Mouse (Mus musculus): ENCODE measurements around the gene Ap2m1. TPM values are rescaled to one million over a fixed set of nuclear protein-coding genes. Genes with fewer than 3 reads are reported as not detected.

The Ap2m1 gene
- polyA plus RNA-seq, 1 experiment from 2014 or later: 487 TPM

GRCm38 (mm10) chr16:20498677-20499475, 36.4 kb upstream of the Ap2m1 start, which contains the start of gene Eif2b5:
Eif2b5 (plus strand) TSS chr16:20498817.
- Histone ChIP-seq H3K9me3 (replicated peaks) (no peaks in the 10 kb centered on the region), H3K36me3 (peaks cover 37% of the 10 kb centered on the region), H3K27me3 (replicated peaks) (no peaks in the 10 kb centered on the region), H3K4me2 (peak within 1 kb of the TSS; percentile 85), H3K4me1 (replicated peaks) (peaks cover 11% of the 10 kb centered on the region), H3K9ac (peak within 1 kb of the TSS; percentile 95), H3K4me3 (peak within 1 kb of the TSS; percentile 93), H3K27ac (ENCODE audit: poor library complexity, severe bottlenecking) (peak within 1 kb of the TSS; percentile 67)
- ATAC-seq (ENCODE audit: insufficient number of reproducible peaks, low FRiP score): peak; percentile 94
- under 1% methylated on average over 49 of the region's 49 CpGs for WGBS

DNA sequence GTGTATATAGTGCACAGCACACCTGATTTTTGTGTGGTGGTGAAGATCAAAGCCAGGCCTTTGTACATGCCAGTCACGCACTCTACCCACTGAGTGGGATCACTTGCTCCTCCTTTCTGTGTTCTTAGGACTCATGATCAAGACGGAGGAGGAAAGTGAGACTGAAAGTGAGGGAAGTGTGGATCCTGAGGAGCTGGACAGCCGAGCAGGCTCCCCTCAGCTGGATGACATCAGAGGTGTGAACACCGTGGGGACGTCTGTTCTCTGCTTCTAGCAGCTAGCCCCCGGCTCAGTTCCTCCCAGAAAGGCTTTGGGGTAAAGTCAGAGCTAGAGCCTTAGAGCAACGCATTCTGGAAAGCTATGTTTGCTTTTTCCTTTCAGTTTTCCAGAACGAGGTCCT, 29.3 kb upstream of the Ap2m1 start:
- ATAC-seq (ENCODE audit: insufficient number of reproducible peaks, low FRiP score): no peak
- no peak overlapping the region for H3K9ac ChIP-seq

GRCm38 (mm10) chr16:20509349-20509748, 25.9 kb upstream of the Ap2m1 start:
- peak; percentile 45; the same call in 1 of the 2 replicates for ATAC-seq (ENCODE audit: insufficient number of reproducible peaks, low FRiP score)
- Histone ChIP-seq H3K27me3 (replicated peaks) (no peaks in the 10 kb centered on the region), H3K9ac (no peak overlapping the region), H3K4me1 (replicated peaks) (no peaks in the 10 kb centered on the region), H3K27ac (ENCODE audit: poor library complexity, severe bottlenecking) (no peak overlapping the region), H3K4me3 (no peak overlapping the region), H3K9me3 (replicated peaks) (no peaks in the 10 kb centered on the region), H3K4me2 (no peak overlapping the region), H3K36me3 (peaks cover 71% of the 10 kb centered on the region)
- WGBS: 80% methylated on average over 3 of the region's 3 CpGs

More for the DNA sequence above, 29.3 kb upstream of the Ap2m1 start:
- H3K4me2 ChIP-seq: no peak overlapping the region
- 84% methylated on average over 8 of the region's 8 CpGs for WGBS
- no peaks in the 10 kb centered on the region for H3K4me1 ChIP-seq (replicated peaks)
- H3K27me3 ChIP-seq (replicated peaks): no peaks in the 10 kb centered on the region
- no peak overlapping the region for H3K27ac ChIP-seq (ENCODE audit: poor library complexity, severe bottlenecking)
- H3K9me3 ChIP-seq (replicated peaks): no peaks in the 10 kb centered on the region
- H3K36me3 ChIP-seq: peaks cover 99% of the 10 kb centered on the region
- no peak overlapping the region for H3K4me3 ChIP-seq

DNA sequence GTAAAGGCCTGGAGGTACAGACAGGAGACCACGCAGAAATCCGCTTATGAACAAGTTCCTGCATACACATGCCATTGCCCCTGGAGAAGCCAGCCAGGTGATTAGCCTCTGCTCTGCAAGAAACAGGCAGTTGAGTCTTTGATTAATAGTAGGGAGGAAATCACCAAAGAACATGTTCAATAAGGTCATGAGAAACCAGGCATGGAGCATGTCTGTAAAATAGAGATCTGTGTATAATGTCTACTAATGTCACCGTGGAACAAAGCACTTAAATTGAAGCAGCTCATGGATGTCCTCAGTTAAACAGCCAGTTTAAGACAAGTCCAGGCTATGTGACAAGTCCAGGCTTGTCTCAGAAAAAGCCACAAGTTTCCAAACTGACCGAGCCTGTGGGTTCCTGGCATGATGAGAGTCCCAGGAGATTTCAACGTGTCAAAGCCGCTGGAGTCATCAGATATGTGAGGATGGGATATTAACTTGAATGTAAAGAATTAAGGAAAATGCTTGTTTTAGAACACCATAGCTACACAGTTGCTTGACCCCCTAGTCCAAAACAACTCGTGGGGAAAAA, 23.9 kb upstream of the Ap2m1 start:
- WGBS: 89% methylated on average over 7 of the region's 7 CpGs
- no peak overlapping the region for H3K4me2 ChIP-seq
- no peaks in the 10 kb centered on the region for H3K9me3 ChIP-seq (replicated peaks)
- no peaks in the 10 kb centered on the region for H3K27me3 ChIP-seq (replicated peaks)
- H3K9ac ChIP-seq: no peak overlapping the region
- no peaks in the 10 kb centered on the region for H3K4me1 ChIP-seq (replicated peaks)
- H3K36me3 ChIP-seq: peaks cover 51% of the 10 kb centered on the region
- no peak overlapping the region for H3K27ac ChIP-seq (ENCODE audit: poor library complexity, severe bottlenecking)
- H3K4me3 ChIP-seq: no peak overlapping the region
- no peak for ATAC-seq (ENCODE audit: insufficient number of reproducible peaks, low FRiP score)

DNA sequence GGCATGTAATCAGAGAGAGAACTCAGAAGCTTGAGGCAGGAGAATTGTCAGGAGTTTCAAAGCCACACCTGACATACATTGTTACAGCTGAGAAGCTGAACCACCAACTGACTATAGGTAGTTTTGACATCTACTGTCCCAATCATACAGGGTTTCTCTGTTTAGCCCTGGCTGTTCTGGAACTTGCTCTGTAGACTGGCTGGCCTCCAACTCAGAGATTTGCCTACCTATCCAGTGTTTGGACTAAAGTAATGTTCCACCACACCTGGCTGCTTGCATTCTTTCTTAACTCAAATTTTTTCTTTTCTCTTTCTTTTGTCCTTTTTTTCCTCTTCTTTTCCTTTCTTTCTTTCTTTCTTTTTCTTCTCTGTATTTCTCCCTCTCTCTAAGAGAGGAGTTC, 19.2 kb upstream of the Ap2m1 start:
- peak overlapping the region; percentile 97 for H3K9ac ChIP-seq
- H3K27ac ChIP-seq (ENCODE audit: poor library complexity, severe bottlenecking): 0 out of 2 replicates have a peak overlapping the region, but pooled peaks have one; percentile 53
- H3K4me3 ChIP-seq: peak overlapping the region; percentile 94
- ATAC-seq (ENCODE audit: insufficient number of reproducible peaks, low FRiP score): no peak
- H3K4me1 ChIP-seq (replicated peaks): peaks cover 29% of the 10 kb centered on the region
- H3K36me3 ChIP-seq: peaks cover 22% of the 10 kb centered on the region
- no peaks in the 10 kb centered on the region for H3K9me3 ChIP-seq (replicated peaks)
- no peaks in the 10 kb centered on the region for H3K27me3 ChIP-seq (replicated peaks)
- H3K4me2 ChIP-seq: peak overlapping the region; percentile 99

GRCm38 (mm10) chr16:20516726-20517201, 18.5 kb upstream of the Ap2m1 start, which contains the start of gene Dvl3:
Dvl3 (plus strand) TSS chr16:20516982.
- H3K27me3 ChIP-seq (replicated peaks): no peaks in the 10 kb centered on the region
- peaks cover 29% of the 10 kb centered on the region for H3K4me1 ChIP-seq (replicated peaks)
- H3K4me2 ChIP-seq: peak within 1 kb of the TSS; percentile 99
- peak; percentile 98 for ATAC-seq (ENCODE audit: insufficient number of reproducible peaks, low FRiP score)
- peaks cover 23% of the 10 kb centered on the region for H3K36me3 ChIP-seq
- under 1% methylated on average over 55 of the region's 55 CpGs for WGBS
- peak within 1 kb of the TSS; percentile 97 for H3K9ac ChIP-seq
- peak within 1 kb of the TSS; percentile 93 for H3K27ac ChIP-seq (ENCODE audit: poor library complexity, severe bottlenecking)
- no peaks in the 10 kb centered on the region for H3K9me3 ChIP-seq (replicated peaks)
- peak within 1 kb of the TSS; percentile 94 for H3K4me3 ChIP-seq

GRCm38 (mm10) chr16:20517216-20517615, 18.1 kb upstream of the Ap2m1 start:
- Histone ChIP-seq H3K27ac (ENCODE audit: poor library complexity, severe bottlenecking) (peak overlapping the region; percentile 93), H3K4me1 (replicated peaks) (peaks cover 29% of the 10 kb centered on the region), H3K9ac (peak overlapping the region; percentile 97), H3K27me3 (replicated peaks) (no peaks in the 10 kb centered on the region), H3K4me3 (peak overlapping the region; percentile 94), H3K4me2 (peak overlapping the region; percentile 99), H3K9me3 (replicated peaks) (no peaks in the 10 kb centered on the region), H3K36me3 (peaks cover 28% of the 10 kb centered on the region)
- peak; percentile 37 for ATAC-seq (ENCODE audit: insufficient number of reproducible peaks, low FRiP score)
- WGBS: under 1% methylated on average over 26 of the region's 26 CpGs

DNA sequence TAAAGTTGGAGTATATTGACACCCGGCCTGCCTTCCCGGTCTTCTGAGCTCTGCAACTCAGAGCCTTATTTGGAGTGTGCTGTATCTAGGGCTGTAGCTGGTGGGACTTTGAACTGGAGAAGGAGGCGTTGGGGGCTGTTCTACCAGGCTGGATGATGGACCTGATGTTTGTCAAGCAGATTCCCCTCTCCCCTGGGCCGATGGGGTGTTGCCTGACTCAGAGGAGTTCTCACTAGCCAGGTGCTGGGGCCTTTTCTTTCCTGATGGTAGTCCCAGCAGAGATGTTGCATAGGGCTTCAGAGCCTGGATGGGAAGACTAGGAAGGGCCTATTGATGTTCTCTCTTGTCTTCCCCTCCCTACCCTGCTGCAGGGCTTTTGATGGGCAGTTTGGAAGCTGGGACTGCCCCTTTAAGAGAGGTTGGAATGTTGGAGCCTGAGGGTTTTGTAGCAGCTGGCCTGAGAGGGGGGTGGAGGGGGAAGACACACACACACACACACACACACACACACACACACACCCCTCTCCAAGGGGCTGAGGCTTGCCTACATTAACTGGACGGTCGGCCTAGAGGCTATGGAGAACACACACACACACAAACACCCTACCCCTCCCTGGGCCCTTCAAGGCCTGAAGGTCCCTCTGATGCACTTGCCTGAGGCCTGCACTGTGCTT, 17.4 kb upstream of the Ap2m1 start:
- peaks cover 30% of the 10 kb centered on the region for H3K36me3 ChIP-seq
- peak overlapping the region; percentile 93 for H3K27ac ChIP-seq (ENCODE audit: poor library complexity, severe bottlenecking)
- no peaks in the 10 kb centered on the region for H3K9me3 ChIP-seq (replicated peaks)
- peak; percentile 12; the same call in 1 of the 2 replicates for ATAC-seq (ENCODE audit: insufficient number of reproducible peaks, low FRiP score)
- WGBS: under 1% methylated on average over 6 of the region's 6 CpGs
- peak overlapping the region; percentile 94 for H3K4me3 ChIP-seq
- no peaks in the 10 kb centered on the region for H3K27me3 ChIP-seq (replicated peaks)
- peaks cover 29% of the 10 kb centered on the region for H3K4me1 ChIP-seq (replicated peaks)
- H3K9ac ChIP-seq: peak overlapping the region; percentile 97
- peak overlapping the region; percentile 99 for H3K4me2 ChIP-seq

- no peak overlapping the region for H3K9ac ChIP-seq
- H3K36me3 ChIP-seq: peaks cover 87% of the 10 kb centered on the region
- no peak overlapping the region for H3K4me3 ChIP-seq
- no peak for ATAC-seq (ENCODE audit: insufficient number of reproducible peaks, low FRiP score)
- no peaks in the 10 kb centered on the region for H3K9me3 ChIP-seq (replicated peaks)
- no peak overlapping the region for H3K27ac ChIP-seq (ENCODE audit: poor library complexity, severe bottlenecking)
- peaks cover 17% of the 10 kb centered on the region for H3K4me1 ChIP-seq (replicated peaks)
- 84% methylated on average over 10 of the region's 10 CpGs for WGBS
- no peaks in the 10 kb centered on the region for H3K27me3 ChIP-seq (replicated peaks)
- H3K4me2 ChIP-seq: no peak overlapping the region
These were observed 11.4 kb upstream of the Ap2m1 start for GRCm38 (mm10) chr16:20523886-20524285.

GRCm38 (mm10) chr16:20528779-20529178, 6.5 kb upstream of the Ap2m1 start:
- H3K4me2 ChIP-seq: no peak overlapping the region
- H3K27me3 ChIP-seq (replicated peaks): no peaks in the 10 kb centered on the region
- no peak overlapping the region for H3K4me3 ChIP-seq
- H3K4me1 ChIP-seq (replicated peaks): no peaks in the 10 kb centered on the region
- no peak overlapping the region for H3K27ac ChIP-seq (ENCODE audit: poor library complexity, severe bottlenecking)
- 83% methylated on average over 5 of the region's 5 CpGs for WGBS
- peaks cover 94% of the 10 kb centered on the region for H3K36me3 ChIP-seq
- H3K9ac ChIP-seq: no peak overlapping the region
- ATAC-seq (ENCODE audit: insufficient number of reproducible peaks, low FRiP score): no peak
- no peaks in the 10 kb centered on the region for H3K9me3 ChIP-seq (replicated peaks)

DNA sequence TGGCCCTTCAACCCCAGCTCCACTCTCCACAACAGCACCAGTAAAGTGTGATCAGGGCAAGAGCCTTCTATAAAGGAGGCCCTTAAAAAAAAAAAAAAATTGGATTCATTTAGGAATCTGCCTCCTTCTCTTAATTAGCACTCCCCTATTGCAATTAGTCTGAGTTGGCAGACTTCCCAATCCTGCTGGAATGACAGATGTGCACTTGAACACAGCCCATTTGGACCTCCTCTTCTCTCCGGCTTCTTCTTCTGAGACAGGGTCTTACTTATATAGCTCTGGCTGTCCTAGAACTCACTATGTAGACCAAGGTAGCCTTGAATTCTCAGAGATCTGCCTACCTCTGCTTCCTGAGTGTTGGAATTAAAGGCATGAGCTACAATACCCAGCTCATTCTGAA, 5.9 kb upstream of the Ap2m1 start:
- no peak overlapping the region for H3K4me3 ChIP-seq
- H3K9ac ChIP-seq: no peak overlapping the region
- H3K27me3 ChIP-seq (replicated peaks): no peaks in the 10 kb centered on the region
- no peak for ATAC-seq (ENCODE audit: insufficient number of reproducible peaks, low FRiP score)
- H3K9me3 ChIP-seq (replicated peaks): no peaks in the 10 kb centered on the region
- 82% methylated on average over 1 of the region's 1 CpGs for WGBS
- no peaks in the 10 kb centered on the region for H3K4me1 ChIP-seq (replicated peaks)
- no peak overlapping the region for H3K27ac ChIP-seq (ENCODE audit: poor library complexity, severe bottlenecking)
- peaks cover 88% of the 10 kb centered on the region for H3K36me3 ChIP-seq
- H3K4me2 ChIP-seq: no peak overlapping the region
